Mouse (Mus musculus): ENCODE measurements around the gene Ddi2. TPM values are rescaled to one million over a fixed set of nuclear protein-coding genes. Genes with fewer than 3 reads are reported as not detected.

Ddi2 gene
- polyA plus RNA-seq, 1 experiment from 2014 or later, result 16.8 TPM

DNA sequence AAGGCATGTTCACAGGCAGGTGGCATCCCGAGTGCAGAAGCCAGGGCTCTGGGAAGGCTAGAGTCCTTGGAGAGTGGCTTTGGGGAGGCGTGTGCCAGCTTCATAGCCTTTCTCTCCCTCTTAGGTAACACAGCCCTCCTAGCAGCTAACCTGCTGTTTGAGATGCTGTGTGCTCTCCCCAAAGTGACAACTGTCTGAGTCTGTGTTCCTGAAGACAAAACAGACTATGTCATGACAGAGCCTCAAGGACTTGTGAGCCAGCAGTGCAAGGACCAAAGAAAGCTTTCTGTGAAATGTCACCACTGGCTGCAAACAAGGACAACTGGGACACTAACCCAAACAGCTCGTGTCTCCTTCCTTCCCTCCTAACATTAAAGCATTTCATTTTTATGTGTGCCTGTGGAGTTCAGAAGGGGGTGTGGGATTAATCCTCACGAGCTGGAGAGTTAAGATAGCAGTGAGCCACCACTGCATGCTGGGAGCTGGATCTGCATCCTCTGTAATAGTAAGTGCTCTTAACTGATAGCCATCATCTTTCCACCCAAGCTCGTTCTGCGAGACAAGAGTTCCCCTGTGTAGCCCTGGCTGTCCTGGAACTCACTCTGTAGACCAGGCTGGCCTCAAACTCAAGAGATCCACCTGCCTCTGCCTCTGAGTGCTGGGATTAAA is 35.8 kb upstream of the Ddi2 start:
- DNase-seq (ENCODE audit: low spot score), result no peak
- no peak overlapping the region for H3K4me2 ChIP-seq (replicated peaks; ENCODE audit: low read depth, low read length)
- H3K36me3 ChIP-seq (ENCODE audit: insufficient read depth, low read length), result peaks cover 24% of the 10 kb centered on the region; the same call in 1 of the 2 replicates
- WGBS, result 59% methylated on average over 6 of the region's 6 CpGs
- TF ChIP-seq CTCF (IDR thresholded peaks at IDR 0.05) (no peak), EP300 (IDR thresholded peaks at IDR 0.05) (no peak)
- no peak overlapping the region for H3K27ac ChIP-seq (ENCODE audit: low read length)
- no peak overlapping the region for H3K9ac ChIP-seq (replicated peaks; ENCODE audit: low read depth)
- ATAC-seq, result no peak
- H3K9me3 ChIP-seq (ENCODE audit: low read length), result no peaks in the 10 kb centered on the region
- no peak overlapping the region for H3K4me3 ChIP-seq (ENCODE audit: low read depth, low read length)
- H3K27me3 ChIP-seq (replicated peaks; ENCODE audit: insufficient read depth, low read length), result no peaks in the 10 kb centered on the region
- H3K4me1 ChIP-seq (ENCODE audit: insufficient read depth, low read depth, low read length), result no peaks in the 10 kb centered on the region

- Histone ChIP-seq H3K27me3 (replicated peaks; ENCODE audit: insufficient read depth, low read length) (no peaks in the 10 kb centered on the region), H3K4me3 (ENCODE audit: low read depth, low read length) (no peak overlapping the region), H3K9ac (replicated peaks; ENCODE audit: low read depth) (no peak overlapping the region), H3K4me2 (replicated peaks; ENCODE audit: low read depth, low read length) (no peak overlapping the region), H3K36me3 (ENCODE audit: insufficient read depth, low read length) (peaks cover 12% of the 10 kb centered on the region; the same call in 1 of the 2 replicates), H3K4me1 (ENCODE audit: insufficient read depth, low read depth, low read length) (no peaks in the 10 kb centered on the region), H3K9me3 (ENCODE audit: low read length) (no peaks in the 10 kb centered on the region), H3K27ac (ENCODE audit: low read length) (no peak overlapping the region)
- 85% methylated on average over 3 of the region's 3 CpGs for WGBS
- ATAC-seq (no peak), DNase-seq (ENCODE audit: low spot score) (no peak)
- no peak for TF ChIP-seq CTCF (IDR thresholded peaks at IDR 0.05)
- TF ChIP-seq EP300 (IDR thresholded peaks at IDR 0.05), result no peak
Measured at GRCm38 (mm10) chr4:141757124-141757523, 33.9 kb upstream of the Ddi2 start.

DNA sequence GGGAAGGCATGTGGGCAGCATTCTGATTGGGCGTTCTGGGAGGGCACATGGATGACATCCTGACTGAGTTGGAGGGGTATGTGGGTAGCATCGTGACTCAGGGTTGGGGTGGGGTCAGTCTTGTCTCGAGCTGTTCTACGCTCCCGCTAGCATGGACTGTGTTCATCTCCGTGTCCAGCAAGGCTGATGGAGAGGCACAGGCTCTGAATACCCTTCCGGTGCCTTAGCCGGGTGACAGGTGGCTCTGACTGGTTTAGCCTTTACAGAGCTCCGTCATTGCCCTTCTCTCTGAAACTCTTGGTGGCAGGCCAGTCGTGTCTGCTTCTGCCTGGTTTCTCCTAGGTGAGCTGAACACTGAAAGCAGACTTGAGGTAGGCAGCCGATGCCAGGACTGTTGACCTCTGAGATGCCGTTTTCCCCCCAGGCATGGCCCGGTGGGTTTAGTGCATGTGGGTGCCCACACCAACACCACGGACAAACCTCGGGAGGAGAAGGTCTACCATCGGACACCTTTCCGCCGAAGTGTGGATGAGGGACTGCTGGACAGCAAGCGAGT is 32.2 kb upstream of the Ddi2 start:
- WGBS, result 83% methylated on average over 19 of the region's 19 CpGs
- Histone ChIP-seq H3K27me3 (replicated peaks; ENCODE audit: insufficient read depth, low read length) (no peaks in the 10 kb centered on the region), H3K27ac (ENCODE audit: low read length) (no peak overlapping the region), H3K9ac (replicated peaks; ENCODE audit: low read depth) (no peak overlapping the region), H3K4me2 (replicated peaks; ENCODE audit: low read depth, low read length) (no peak overlapping the region), H3K9me3 (ENCODE audit: low read length) (no peaks in the 10 kb centered on the region), H3K4me1 (ENCODE audit: insufficient read depth, low read depth, low read length) (no peaks in the 10 kb centered on the region), H3K36me3 (ENCODE audit: insufficient read depth, low read length) (no peaks in the 10 kb centered on the region), H3K4me3 (ENCODE audit: low read depth, low read length) (no peak overlapping the region)
- ATAC-seq (no peak), DNase-seq (ENCODE audit: low spot score) (no peak)
- TF ChIP-seq CTCF (IDR thresholded peaks at IDR 0.05), result no peak
- TF ChIP-seq EP300 (IDR thresholded peaks at IDR 0.05), result no peak

- H3K27ac ChIP-seq (ENCODE audit: low read length), result no peak overlapping the region
- peak; percentile 39 for TF ChIP-seq CTCF (IDR thresholded peaks at IDR 0.05)
- TF ChIP-seq EP300 (IDR thresholded peaks at IDR 0.05), result no peak
- H3K4me3 ChIP-seq (ENCODE audit: low read depth, low read length), result no peak overlapping the region
- no peaks in the 10 kb centered on the region for H3K9me3 ChIP-seq (ENCODE audit: low read length)
- H3K36me3 ChIP-seq (ENCODE audit: insufficient read depth, low read length), result no peaks in the 10 kb centered on the region
- ATAC-seq (peak; percentile 62), DNase-seq (ENCODE audit: low spot score) (peak; percentile 54)
- H3K4me1 ChIP-seq (ENCODE audit: insufficient read depth, low read depth, low read length), result no peaks in the 10 kb centered on the region
- H3K27me3 ChIP-seq (replicated peaks; ENCODE audit: insufficient read depth, low read length), result no peaks in the 10 kb centered on the region
- WGBS, result 3% methylated on average over 4 of the region's 4 CpGs
- no peak overlapping the region for H3K4me2 ChIP-seq (replicated peaks; ENCODE audit: low read depth, low read length)
- H3K9ac ChIP-seq (replicated peaks; ENCODE audit: low read depth), result no peak overlapping the region
Measured at GRCm38 (mm10) chr4:141752076-141752421, 28.8 kb upstream of the Ddi2 start.

DNA sequence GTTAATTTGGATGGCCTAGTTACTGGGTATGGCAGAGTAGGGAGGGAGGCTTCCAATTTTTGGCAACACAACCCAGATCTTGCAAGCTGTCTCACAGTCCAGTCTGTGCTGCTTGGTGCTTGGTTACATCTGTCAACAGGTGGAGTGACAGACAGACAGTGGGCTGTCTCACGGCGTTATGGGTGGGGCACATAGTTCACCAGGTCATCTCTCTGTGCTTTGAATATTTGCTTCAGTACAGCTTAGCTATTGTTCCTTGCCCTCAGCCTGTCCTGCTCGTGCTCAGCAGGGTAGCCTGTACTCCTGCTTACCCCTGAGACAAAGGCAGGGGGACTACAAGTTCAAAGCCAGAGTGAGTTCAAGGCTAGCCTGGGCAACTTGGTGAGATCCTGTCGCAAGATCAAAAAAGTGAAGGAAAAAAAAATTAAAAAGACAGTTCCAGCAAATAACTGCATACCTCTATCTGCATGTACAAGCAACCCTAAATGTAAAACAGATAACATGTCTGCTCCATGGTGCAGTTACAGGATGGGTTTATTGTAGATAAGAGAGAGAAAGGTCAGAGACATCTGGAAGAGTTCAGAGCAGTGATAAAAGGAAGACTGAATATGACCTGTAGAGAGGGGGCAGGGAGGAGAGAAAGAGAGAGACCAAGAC is 28.3 kb upstream of the Ddi2 start:
- no peak overlapping the region for H3K9ac ChIP-seq (replicated peaks; ENCODE audit: low read depth)
- ATAC-seq, result peak; percentile 21; the same call in 1 of the 2 replicates
- 29% methylated on average over 4 of the region's 4 CpGs for WGBS

GRCm38 (mm10) chr4:141750826-141751225 is 27.6 kb upstream of the Ddi2 start:
- no peak overlapping the region for H3K9ac ChIP-seq (replicated peaks; ENCODE audit: low read depth)
- ATAC-seq (no peak), DNase-seq (ENCODE audit: low spot score) (no peak)
- TF ChIP-seq CTCF (IDR thresholded peaks at IDR 0.05) (no peak), EP300 (IDR thresholded peaks at IDR 0.05) (no peak)
- no peak overlapping the region for H3K4me2 ChIP-seq (replicated peaks; ENCODE audit: low read depth, low read length)
- no peak overlapping the region for H3K4me3 ChIP-seq (ENCODE audit: low read depth, low read length)
- H3K9me3 ChIP-seq (ENCODE audit: low read length), result no peaks in the 10 kb centered on the region
- H3K36me3 ChIP-seq (ENCODE audit: insufficient read depth, low read length), result no peaks in the 10 kb centered on the region
- no peaks in the 10 kb centered on the region for H3K27me3 ChIP-seq (replicated peaks; ENCODE audit: insufficient read depth, low read length)
- H3K4me1 ChIP-seq (ENCODE audit: insufficient read depth, low read depth, low read length), result no peaks in the 10 kb centered on the region
- WGBS, result 51% methylated on average over 3 of the region's 3 CpGs
- H3K27ac ChIP-seq (ENCODE audit: low read length), result no peak overlapping the region

More for the DNA sequence above, 28.3 kb upstream of the Ddi2 start:
- H3K4me1 ChIP-seq (ENCODE audit: insufficient read depth, low read depth, low read length), result no peaks in the 10 kb centered on the region
- DNase-seq (ENCODE audit: low spot score), result no peak
- no peaks in the 10 kb centered on the region for H3K36me3 ChIP-seq (ENCODE audit: insufficient read depth, low read length)
- H3K4me2 ChIP-seq (replicated peaks; ENCODE audit: low read depth, low read length), result no peak overlapping the region
- H3K27me3 ChIP-seq (replicated peaks; ENCODE audit: insufficient read depth, low read length), result no peaks in the 10 kb centered on the region
- no peak overlapping the region for H3K4me3 ChIP-seq (ENCODE audit: low read depth, low read length)
- TF ChIP-seq CTCF (IDR thresholded peaks at IDR 0.05) (no peak), EP300 (IDR thresholded peaks at IDR 0.05) (no peak)
- no peak overlapping the region for H3K27ac ChIP-seq (ENCODE audit: low read length)
- no peaks in the 10 kb centered on the region for H3K9me3 ChIP-seq (ENCODE audit: low read length)

All from lung, postnatal 0 days (tissue).